Mouse (Mus musculus): ENCODE data around the gene Acsf3.
A peak's percentile ranks its signal among the peaks of the same experiment; 100 is the strongest.

The Acsf3 gene

DNA sequence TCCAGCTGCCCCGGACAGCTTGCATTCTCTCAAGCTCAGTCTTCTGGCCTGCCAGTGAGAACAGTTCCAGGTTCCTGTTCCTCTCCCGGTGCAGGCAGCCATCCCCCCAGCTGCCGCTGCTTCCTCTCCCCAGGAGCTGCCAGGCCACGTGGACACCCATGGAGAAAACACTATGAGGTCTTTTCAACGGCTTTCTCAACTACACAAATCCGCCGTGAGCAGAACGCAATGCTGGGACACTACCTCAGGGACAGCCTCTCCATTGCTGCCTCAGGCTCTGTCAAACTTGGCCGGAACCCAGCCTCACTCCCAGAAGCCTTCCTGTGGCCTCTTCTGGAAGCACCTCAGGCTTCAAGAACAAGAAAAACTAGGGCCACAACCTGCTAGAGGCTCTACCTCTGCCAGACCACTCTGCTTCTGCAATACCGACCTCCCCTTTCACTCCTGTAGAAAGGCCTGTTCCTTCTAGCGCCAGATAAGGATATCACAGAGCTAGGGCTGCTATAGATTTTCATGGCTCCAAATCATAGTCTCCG, 12.5 kb upstream of the Acsf3 start:
- no peak for DNase-seq (ENCODE audit: low spot score)

DNA sequence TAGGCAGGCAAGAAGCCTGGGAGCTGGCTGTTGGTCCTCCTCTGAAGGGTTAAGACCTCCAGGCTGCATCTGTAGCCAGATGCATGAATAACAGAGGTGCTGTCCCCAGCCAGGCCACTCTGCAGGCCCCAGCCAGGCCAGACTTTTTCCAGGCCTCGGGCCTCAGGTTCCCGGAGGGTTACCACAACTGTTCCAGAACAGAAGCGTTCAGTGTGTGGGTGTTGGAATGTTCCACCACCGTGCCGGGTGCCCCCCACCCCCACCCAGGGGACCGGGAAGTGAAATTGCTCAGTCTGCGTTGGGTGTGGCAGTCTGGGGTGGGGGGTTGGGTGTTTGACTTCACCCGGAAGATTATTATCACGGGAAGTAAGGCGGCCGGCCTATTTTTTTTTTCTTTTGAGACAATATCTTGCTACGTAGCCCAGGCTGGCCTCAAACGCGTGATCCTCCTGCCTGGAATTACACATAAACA, 12.0 kb upstream of the Acsf3 start:
- no peak for DNase-seq (ENCODE audit: low spot score)

DNA sequence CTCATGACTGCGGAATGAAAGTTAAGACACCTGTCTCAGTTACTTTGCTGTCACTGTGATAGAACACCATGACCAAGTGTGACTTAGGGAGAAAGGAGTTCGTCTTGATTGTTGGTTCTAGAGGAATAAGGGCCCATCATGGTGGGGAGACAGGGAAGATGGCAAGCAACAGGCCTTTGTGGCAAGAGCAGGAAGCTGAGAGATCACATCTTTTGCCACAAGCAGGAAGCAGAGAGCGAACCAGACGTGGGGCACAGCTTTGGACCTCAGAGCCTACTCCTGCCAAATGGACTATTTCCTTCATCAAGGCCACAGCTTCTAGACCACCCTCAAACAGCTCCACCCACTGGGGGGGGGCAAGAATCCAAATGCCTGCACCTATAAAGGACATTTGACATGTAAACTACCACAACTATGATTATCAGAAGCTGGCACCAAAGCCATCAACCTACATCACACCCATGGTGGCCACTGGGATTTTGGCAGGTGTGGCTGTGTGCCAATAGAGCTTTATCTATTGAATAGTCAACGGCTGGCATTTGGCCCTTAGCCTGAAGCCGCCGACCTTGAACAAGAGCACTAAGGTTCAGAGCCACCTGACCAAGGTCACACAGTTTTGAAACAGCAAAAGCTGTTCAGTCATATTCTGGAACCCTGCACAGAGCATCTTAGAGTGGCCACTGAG, 10.4 kb upstream of the Acsf3 start:
- DNase-seq (ENCODE audit: low spot score), result no peak

DNA sequence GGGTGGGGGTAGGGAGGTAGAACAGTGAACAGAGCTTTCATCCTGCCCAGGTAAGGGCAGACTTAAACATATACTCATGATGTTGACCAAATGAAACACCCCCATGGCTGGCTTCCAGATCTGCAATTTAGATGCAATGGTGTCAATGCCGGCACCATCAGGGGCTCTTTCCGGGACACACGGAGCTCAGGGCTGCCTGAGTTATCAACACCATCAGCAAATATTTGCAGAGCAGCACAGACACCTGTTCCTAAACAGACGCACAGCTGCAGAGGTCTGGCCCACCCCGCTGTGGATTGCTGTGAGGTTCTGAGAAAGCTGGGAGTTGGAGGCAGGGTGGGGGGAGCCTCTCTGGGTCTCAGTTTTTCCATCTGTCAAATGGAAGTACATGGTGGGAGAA, 9.1 kb upstream of the Acsf3 start:
- no peak for DNase-seq (ENCODE audit: low spot score)

DNA sequence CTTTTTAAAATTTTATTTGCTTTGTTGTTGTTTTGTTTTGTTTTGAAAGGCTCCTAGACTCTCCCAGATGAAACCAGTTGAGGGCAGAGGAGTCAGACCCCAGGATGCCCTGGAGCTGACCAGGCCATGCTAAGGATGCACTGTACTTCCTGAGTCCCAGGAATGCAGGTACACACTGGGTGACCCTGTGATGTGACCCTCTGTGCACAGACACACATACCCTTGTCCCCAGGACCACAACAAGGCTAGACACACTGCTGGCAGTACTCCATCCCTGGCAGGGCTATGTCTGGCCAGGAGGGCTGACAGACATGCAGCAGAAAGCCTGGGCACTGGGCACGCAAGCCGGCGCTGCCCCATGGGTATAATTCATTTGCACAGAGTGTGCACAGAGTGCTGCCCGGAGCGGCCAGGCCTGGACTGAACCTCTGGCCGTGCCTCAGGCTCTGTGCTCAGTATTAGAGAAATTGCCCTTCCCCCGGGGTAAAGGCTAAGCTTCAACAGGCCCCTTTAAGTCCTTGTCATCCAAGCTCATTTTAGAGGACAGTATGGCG, 8.6 kb upstream of the Acsf3 start:
- no peak for DNase-seq (ENCODE audit: low spot score)

DNA sequence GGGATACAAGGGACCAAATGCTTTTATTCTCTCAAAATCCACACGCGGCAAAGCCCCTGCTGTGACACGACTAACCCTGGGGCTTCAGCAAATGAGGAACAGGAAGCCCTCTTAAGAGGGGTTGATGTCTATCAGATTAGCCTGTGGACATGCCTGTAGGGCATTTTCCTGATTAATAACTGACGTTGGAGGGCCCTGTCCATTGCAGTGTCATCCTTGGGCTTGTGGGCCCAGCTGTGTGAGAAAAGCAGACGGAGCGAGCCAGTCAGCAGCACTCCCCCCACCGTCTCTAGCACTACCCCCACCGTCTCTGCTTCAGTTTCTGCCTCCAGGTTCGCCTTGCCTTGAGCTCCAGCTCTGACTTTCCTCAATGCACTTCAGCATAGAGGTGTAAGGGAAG, 8.1 kb upstream of the Acsf3 start:
- DNase-seq (ENCODE audit: low spot score), result no peak

DNA sequence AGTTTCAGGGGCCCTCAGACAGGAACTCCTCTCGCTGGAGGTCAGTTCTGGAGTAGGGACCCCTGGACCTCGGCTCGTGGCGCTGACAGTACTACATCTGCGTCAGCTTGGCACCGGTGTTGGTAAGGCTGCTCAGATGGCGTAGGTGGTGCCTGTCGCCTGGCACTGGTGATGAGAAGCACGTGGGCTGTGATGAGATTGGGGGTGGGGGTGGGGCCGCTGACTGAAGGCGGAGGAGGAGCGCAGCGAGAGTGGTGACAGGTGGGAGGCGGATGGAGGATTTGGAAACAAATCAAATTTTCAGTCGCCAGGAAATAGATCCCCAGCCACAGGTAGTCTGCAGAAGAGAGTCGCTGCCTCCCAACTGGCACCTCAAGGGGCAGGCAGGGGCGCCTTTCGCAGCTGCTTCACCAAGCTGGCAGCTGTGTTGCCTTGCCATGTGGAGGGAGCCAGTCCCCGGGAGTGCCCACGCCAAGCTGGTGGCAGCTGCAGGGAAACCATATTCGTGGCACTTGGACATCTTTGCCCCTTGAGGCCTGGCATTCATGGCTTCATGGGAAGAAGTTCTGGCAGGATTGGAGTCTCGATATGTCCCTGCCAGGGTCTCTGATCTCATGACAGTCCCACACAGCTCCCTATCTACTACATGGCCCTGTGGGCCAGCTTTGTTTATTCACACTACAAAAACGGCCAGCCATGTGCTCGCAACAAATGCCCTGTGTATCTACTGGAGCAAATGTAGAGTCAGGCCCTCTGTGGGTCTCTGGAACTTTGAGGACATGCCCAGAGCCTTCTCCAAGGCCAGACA, 5.8 kb upstream of the Acsf3 start:
- DNase-seq (ENCODE audit: low spot score), result no peak

DNA sequence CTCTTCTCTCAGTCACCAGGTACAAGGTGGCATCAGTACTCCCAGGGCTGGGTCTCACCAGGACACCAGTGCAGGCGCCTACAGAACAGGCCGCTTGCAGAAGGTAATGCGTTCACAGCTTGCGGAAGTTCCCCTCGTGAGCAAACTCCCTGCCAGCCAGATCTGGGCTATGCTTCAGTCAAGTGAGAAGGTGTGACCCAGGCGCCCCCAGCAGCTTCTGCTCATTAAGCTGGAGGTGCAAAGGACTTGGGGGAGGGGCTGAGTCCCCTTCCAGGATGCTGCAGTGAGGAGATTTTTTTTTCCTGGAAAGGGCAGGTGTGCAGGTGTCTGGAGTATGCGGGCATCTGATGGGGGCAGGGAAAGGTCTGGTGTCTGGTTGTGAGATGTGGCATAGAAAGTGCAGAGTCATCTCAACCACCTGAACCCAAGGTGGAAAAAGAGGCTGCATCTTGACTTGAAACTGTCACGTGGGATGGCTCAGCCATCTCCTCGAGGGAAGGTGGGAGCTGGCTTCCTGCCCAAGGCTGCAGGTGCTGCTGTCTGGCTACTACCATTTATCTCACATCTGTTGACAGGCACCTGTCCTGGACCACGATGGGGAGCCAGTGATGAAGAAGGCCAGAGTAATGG, 2.7 kb upstream of the Acsf3 start:
- DNase-seq (ENCODE audit: low spot score), result no peak

DNA sequence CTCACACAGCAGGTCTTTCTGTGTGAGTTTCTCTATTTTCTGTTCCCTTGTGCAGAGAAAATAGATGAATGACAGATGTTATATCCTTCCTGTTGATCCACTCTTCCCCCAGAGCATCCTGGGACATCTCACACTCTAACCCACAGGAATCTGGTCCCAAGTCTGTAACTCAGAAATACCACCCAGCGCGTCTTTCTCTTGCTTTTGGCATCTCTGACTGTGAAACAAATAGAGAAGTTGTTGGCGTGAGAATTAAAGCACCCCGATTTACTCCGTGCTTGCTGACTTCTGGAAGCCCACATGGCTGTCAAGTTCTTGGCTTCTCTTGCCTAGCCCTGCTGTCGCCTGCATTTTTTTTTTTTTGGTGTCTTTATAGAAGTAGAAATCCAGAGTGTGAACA, 2.4 kb downstream of the Acsf3 start:
- no peak for DNase-seq (ENCODE audit: low spot score)

DNA sequence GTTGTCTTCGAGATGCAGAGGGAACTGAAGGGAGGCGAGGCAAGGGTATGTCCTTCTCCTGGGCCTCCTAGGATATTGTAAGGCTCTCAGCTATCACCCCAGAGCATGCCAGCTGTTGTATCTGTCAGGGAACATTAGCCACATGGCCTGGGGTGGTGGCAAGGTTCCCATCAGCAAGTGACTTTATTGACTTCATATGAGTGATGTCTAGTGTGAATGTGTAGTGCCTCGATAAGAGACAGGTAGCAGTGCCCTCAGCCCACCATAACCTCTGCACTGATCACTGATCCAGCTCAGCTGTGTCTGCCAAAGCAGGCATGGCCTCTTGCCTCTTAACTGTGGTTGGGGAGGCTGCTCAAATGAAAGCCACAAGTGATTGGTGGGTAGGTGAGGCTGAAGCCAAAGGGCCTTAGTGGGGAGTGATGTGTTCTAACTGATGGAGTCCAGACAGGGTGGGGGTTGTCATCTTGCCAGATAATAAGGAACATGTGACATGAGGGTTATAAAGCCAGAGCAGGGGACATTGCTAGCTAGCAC, 3.5 kb downstream of the Acsf3 start:
- DNase-seq (ENCODE audit: low spot score), result no peak

DNA sequence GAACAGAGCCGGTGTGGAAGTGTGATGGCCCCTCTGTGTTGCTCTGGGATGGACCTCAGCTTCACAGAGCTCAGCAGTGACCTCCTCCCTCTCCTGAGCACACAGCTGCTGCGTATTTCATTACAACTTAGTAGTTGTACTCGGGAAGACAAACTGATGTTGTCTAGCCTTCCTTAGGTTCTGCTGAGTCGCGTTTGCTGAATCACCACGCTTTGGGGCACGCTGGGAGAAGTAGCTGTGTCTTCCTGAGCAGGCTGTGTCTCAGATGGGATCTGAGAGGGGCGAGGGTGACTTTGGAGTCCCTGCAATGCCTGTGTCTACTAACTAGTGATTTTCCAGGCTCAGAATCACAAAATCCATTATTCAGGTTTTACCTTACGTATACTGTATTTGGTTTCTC, 4.0 kb downstream of the Acsf3 start:
- DNase-seq (ENCODE audit: low spot score), result no peak

DNA sequence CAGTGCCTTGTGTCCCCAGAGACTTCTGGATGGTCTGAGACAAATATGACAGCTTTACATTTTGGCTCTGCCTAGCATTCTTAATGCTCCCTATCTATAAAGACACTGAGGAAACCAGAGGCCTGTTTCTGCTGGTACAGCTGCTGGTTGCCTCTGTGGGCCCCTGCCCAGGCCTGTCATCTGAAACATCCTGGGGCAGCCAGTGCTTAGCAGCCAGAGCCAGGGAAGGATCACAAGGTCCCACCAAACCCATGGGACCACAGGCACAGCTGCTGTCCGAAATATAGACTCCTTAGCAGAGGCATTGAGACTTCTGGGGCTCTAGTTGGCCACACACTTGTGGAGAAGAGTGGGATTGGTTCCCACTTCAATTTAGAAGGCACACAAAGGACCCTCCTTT, 9.5 kb downstream of the Acsf3 start:
- DNase-seq (ENCODE audit: low spot score), result no peak

DNA sequence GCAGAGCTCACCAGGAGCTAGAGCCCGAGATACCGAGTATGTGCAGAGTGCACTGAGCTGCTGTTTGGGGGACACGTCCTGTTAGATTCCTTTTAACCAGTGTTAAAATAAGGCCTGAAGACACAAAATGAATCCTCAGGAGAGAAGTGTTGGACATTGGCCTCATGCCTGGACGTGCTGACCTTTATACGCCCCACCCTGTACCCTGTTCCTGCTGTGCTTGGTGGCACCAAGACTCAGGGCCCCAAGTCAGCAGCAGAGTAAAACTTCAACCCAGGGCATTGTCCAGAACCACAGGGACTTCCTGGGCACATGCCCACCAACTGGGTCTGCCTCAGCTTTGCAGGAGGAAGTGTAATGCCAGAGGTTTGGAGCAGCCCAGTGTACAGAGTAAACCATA, 14.5 kb downstream of the Acsf3 start:
- DNase-seq (ENCODE audit: low spot score), result no peak

DNA sequence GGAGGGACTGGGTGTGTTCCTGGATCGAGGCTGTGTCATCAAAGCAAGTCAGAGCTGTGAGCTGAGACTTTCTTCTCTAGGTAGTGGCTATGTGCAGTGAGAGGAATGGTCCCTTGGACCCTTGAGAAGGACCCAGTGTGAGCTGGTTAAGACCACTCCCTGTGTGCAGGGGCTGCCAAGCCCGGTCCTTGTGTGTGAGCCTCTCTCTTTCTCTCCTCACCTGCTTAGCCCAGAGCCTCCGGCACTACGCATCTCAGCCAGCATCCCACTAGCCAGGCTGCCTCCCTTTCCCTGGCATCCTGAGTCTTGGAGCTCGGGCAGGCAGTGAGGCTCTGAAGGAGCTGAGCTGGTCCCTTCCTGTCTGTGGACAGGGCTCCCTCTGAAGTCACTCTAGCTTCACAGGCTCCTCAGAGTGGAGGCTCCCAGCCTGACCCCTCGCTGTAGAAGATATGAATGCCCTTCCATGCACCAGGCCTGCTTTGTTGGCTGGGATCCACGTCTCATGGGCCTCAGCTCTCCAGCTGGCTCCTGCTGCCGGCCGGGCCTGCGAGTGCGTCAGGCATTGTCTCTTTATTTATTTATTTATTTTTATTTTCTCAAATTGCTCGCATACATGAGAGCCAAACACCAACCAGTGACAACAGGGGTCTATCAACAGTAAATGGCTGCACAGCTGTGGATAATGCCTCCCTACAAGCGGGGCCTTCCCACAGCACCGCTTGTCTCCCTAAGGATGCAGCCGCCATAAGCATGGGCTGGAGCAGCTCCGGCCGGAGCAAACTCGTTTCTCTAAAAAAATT, 18.3 kb downstream of the Acsf3 start:
- peak; percentile 25 for DNase-seq (ENCODE audit: low spot score)

DNA sequence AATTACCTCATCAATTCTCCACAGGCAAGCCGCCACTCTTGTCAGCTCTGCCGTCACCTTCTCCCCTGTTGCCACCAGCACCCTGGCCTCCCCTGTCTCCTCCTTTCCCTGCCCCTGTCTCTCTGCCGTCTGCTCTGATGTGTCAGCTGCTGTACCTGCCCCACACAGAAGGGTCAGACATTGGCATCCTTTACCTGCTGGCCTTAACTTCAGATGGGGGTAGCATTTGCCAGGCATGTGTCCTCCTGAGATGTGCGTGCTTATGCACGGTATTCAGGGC, 18.8 kb downstream of the Acsf3 start:
- no peak for DNase-seq (ENCODE audit: low spot score)

DNA sequence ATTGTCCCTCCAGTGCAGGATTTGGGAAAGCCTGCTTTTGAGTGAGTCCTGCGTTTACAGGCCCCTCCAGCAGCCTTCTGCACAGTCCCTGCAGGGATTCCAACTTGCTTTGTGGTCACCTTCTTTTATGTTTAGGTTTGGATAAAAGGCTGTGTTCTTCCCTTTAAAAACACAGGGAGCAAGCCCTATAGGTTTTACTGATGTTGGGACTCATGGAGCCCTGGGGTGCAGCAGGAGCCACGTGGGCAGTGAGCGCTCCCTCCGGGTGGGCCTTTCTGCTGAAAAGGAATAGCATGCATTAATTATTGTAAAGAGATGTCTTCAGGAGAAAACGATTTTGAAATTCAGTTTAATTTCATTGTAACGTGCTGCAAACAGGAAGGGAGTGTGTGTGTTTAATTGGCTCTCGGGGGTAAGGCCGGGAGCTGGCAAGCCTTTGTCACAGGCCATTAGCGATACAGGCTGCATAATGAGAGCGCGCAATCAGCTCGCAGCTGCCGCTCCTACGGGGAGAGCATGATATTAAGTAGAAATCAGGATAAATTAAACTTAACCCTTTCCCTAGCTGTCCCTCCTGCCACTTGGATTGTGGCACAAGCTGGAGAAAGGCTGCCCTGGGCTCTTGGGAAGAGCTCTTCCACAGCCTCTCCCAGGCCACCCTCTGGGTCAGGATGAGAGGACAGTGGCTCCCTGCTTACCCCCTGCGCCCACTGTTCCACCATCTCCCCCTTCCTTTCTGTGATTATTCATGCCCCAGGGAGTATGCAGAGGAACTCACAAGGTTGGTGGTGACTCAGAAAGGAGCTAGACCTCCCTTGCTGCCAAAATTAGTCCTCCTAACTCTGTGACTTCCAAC, 28.8 kb downstream of the Acsf3 start:
- no peak for DNase-seq (ENCODE audit: low spot score)

DNA sequence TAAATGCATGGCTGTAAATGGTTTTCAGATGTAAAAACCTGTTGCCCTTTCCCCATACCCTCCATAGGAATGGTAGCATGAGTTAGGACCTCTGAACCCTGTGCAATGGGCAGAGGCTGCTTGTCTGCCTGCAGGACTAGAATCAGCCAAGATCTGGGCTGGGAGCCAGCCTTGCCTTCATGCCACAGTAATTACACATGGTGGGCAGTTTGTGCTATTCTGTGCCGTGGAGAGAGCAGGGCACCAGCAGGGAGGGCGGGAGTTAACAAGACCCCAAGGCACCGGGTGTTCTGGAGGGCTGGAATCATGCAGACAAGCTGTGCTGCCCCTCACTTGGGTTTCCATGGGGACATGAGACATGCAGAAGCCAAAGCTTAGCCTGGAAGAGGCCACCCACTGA, 30.1 kb downstream of the Acsf3 start:
- no peak for DNase-seq (ENCODE audit: low spot score)

DNA sequence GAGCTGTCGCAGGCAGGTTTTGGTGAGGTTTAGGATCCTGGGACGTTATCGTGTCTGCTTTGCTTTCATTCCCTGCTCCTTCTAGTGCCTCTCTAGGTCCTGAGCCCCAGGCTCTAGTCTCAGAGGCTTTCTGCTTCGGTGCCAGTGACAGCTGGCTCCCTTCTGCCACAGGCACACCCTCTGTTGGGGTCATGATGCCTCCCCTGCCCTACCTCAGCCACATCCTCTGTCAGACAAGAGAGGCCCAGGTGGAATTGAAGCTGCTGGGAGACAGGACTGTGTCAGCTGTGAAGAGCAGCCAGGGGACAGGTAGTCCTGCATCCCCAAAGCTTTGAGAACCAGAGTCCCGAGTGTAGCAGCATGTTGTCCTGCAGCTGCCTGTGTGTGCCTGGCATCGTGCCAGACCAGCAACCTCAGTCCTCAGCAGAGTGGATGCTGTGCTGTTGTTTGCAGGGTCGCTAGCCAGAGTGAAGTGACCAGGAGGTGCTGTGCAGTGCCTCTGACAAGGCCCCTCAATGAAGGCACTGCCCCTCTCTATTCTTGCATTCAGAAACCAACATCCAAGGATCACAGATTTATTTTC, 31.8 kb downstream of the Acsf3 start:
- no peak for DNase-seq (ENCODE audit: low spot score)

DNA sequence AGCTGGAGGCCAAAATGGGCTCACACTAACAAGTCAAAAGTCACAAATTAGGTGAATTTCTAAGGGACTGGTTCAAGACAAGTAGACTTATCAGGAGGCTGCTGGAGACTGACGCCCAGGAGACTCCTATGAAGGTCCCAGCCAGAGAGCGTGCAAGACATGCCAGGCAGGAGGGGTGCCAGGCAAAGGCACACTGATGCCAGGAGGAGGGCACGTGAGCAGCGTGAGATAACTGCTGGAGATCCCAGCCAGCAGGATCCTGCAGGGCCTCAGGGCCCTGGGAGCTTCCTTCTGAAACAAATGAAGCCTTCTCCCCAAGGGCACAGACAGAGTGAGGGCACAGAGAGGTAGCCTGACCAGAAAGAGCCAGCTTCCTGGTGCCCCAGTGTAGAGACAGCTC, 32.6 kb downstream of the Acsf3 start:
- DNase-seq (ENCODE audit: low spot score), result no peak

DNA sequence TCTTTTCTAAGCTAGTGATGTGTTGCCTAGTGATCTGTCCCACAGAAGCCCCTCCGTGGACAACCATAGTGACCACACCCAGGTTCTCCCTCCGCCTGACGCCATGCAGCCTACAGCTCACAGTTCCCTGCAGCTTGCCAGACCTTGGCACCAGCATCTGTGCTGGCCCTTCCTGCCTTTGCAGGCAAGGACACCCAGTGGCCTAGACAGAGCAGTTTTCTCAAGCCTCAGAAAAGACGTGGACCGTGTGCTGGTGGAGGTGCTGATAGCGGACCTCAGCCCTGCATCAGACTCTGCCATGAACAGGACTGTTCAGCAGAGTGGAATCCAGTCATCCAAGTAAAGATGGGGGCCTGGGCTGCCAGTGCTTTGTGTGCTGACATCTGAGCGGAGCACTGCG, 35.1 kb downstream of the Acsf3 start:
- DNase-seq (ENCODE audit: low spot score), result no peak
